Mouse (Mus musculus) regulatory T cell (primary cell): ENCODE measurements at regions not wholly inside any gene's neighbourhood (a gene's known extent, or its start where the extent isn't known, plus 50 kb on each side); places are given as distances from the start of the nearest gene placed in this dataset.

Experiments used
- in situ Hi-C: fragments of 300-600 bp; cut with MboI, MseI; formaldehyde crosslinking; loops from one replicate; pipeline ENCODE4 v1.15.1; 2025; ENCODE audit warnings: high pct_unique_total_duplicates

- in situ Hi-C loops: no loop called here
Measured at GRCm38 (mm10) chr1:43633246-43633645, 97.2 kb upstream of the 1500015O10Rik start.

GRCm38 (mm10) chr1:43635718-43636117 lies 94.7 kb upstream of the 1500015O10Rik start:
- in situ Hi-C loops: loop anchor here (5.0 kb wide), 2 partner anchors 338 to 498 kb away; no protein-coding TSS in a partner anchor

- in situ Hi-C loops: loop anchor here (5.0 kb wide), 2 partner anchors 341 to 501 kb away; no protein-coding TSS in a partner anchor
Measured at GRCm38 (mm10) chr1:43637956-43638355, 92.4 kb upstream of the 1500015O10Rik start.

- in situ Hi-C loops: no loop called here
Measured at GRCm38 (mm10) chr1:43672031-43672430, 58.4 kb upstream of the 1500015O10Rik start.
